Mouse (Mus musculus): Measurements from ENCODE around the gene Grsf1. TPM values are rescaled to one million over a fixed set of nuclear protein-coding genes. Genes with fewer than 3 reads are reported as not detected.
A peak's percentile ranks its signal among the peaks of the same experiment; 100 is the strongest.

The Grsf1 gene
- polyA plus RNA-seq, 1 experiment from 2014 or later = 62.9 TPM

- no peaks in the 10 kb centered on the region for H3K9me3 ChIP-seq (ENCODE audit: control insufficient read depth, low read length)
- no peaks in the 10 kb centered on the region for H3K27me3 ChIP-seq (replicated peaks; ENCODE audit: control insufficient read depth, insufficient read depth, low read length)
- H3K9ac ChIP-seq (replicated peaks; ENCODE audit: low read depth, low read length) = no peak overlapping the region
- H3K4me2 ChIP-seq (ENCODE audit: low read length) = no peak overlapping the region
- H3K36me3 ChIP-seq (ENCODE audit: control insufficient read depth, insufficient read depth) = no peaks in the 10 kb centered on the region
- no peaks in the 10 kb centered on the region; the same call in 1 of the 2 replicates for H3K4me1 ChIP-seq (replicated peaks; ENCODE audit: control insufficient read depth, insufficient read depth, low read length)
- peak; percentile 23; the same call in 1 of the 2 replicates for ATAC-seq
- H3K27ac ChIP-seq (ENCODE audit: low read length) = no peak overlapping the region
- no peak overlapping the region for H3K4me3 ChIP-seq (replicated peaks; ENCODE audit: low read length)
- 22% methylated on average over 10 of the region's 10 CpGs for WGBS
Measured at GRCm38 (mm10) chr5:88711618-88712224, 35.8 kb upstream of the Grsf1 start.

GRCm38 (mm10) chr5:88711128-88711527 lies 35.2 kb upstream of the Grsf1 start:
- no peak overlapping the region for H3K4me2 ChIP-seq (ENCODE audit: low read length)
- no peak overlapping the region for H3K27ac ChIP-seq (ENCODE audit: low read length)
- no peaks in the 10 kb centered on the region for H3K9me3 ChIP-seq (ENCODE audit: control insufficient read depth, low read length)
- no peak overlapping the region for H3K4me3 ChIP-seq (replicated peaks; ENCODE audit: low read length)
- no peaks in the 10 kb centered on the region for H3K36me3 ChIP-seq (ENCODE audit: control insufficient read depth, insufficient read depth)
- no peaks in the 10 kb centered on the region; the same call in 1 of the 2 replicates for H3K4me1 ChIP-seq (replicated peaks; ENCODE audit: control insufficient read depth, insufficient read depth, low read length)
- H3K27me3 ChIP-seq (replicated peaks; ENCODE audit: control insufficient read depth, insufficient read depth, low read length) = no peaks in the 10 kb centered on the region
- ATAC-seq = peak; percentile 57
- H3K9ac ChIP-seq (replicated peaks; ENCODE audit: low read depth, low read length) = no peak overlapping the region

- ATAC-seq = no peak
- Histone ChIP-seq H3K4me2 (ENCODE audit: low read length) (no peak overlapping the region), H3K9me3 (ENCODE audit: control insufficient read depth, low read length) (no peaks in the 10 kb centered on the region), H3K4me1 (replicated peaks; ENCODE audit: control insufficient read depth, insufficient read depth, low read length) (no peaks in the 10 kb centered on the region), H3K4me3 (replicated peaks; ENCODE audit: low read length) (no peak overlapping the region), H3K27me3 (replicated peaks; ENCODE audit: control insufficient read depth, insufficient read depth, low read length) (no peaks in the 10 kb centered on the region), H3K9ac (replicated peaks; ENCODE audit: low read depth, low read length) (no peak overlapping the region), H3K27ac (ENCODE audit: low read length) (no peak overlapping the region), H3K36me3 (ENCODE audit: control insufficient read depth, insufficient read depth) (no peaks in the 10 kb centered on the region)
- 73% methylated on average over 4 of the region's 4 CpGs for WGBS
Measured at GRCm38 (mm10) chr5:88703551-88703950, 27.6 kb upstream of the Grsf1 start.

GRCm38 (mm10) chr5:88702041-88702440 lies 26.1 kb upstream of the Grsf1 start:
- ATAC-seq = no peak

GRCm38 (mm10) chr5:88699251-88699913 lies 23.4 kb upstream of the Grsf1 start:
- Histone ChIP-seq H3K4me3 (replicated peaks; ENCODE audit: low read length) (no peak overlapping the region), H3K4me2 (ENCODE audit: low read length) (no peak overlapping the region), H3K36me3 (ENCODE audit: control insufficient read depth, insufficient read depth) (no peaks in the 10 kb centered on the region), H3K27ac (ENCODE audit: low read length) (no peak overlapping the region), H3K4me1 (replicated peaks; ENCODE audit: control insufficient read depth, insufficient read depth, low read length) (no peaks in the 10 kb centered on the region), H3K9ac (replicated peaks; ENCODE audit: low read depth, low read length) (no peak overlapping the region), H3K27me3 (replicated peaks; ENCODE audit: control insufficient read depth, insufficient read depth, low read length) (no peaks in the 10 kb centered on the region), H3K9me3 (ENCODE audit: control insufficient read depth, low read length) (no peaks in the 10 kb centered on the region)
- no peak for ATAC-seq
- WGBS = 68% methylated on average over 4 of the region's 4 CpGs

More at GRCm38 (mm10) chr5:88702041-88702440, 26.1 kb upstream of the Grsf1 start:
- Histone ChIP-seq H3K9me3 (ENCODE audit: control insufficient read depth, low read length) (no peaks in the 10 kb centered on the region), H3K4me1 (replicated peaks; ENCODE audit: control insufficient read depth, insufficient read depth, low read length) (no peaks in the 10 kb centered on the region), H3K27ac (ENCODE audit: low read length) (no peak overlapping the region), H3K9ac (replicated peaks; ENCODE audit: low read depth, low read length) (no peak overlapping the region), H3K36me3 (ENCODE audit: control insufficient read depth, insufficient read depth) (no peaks in the 10 kb centered on the region), H3K4me3 (replicated peaks; ENCODE audit: low read length) (no peak overlapping the region), H3K4me2 (ENCODE audit: low read length) (no peak overlapping the region), H3K27me3 (replicated peaks; ENCODE audit: control insufficient read depth, insufficient read depth, low read length) (no peaks in the 10 kb centered on the region)
- WGBS = 81% methylated on average over 4 of the region's 4 CpGs

GRCm38 (mm10) chr5:88697291-88697690 lies 21.3 kb upstream of the Grsf1 start:
- WGBS = 57% methylated on average over 5 of the region's 5 CpGs
- no peaks in the 10 kb centered on the region for H3K9me3 ChIP-seq (ENCODE audit: control insufficient read depth, low read length)
- H3K4me3 ChIP-seq (replicated peaks; ENCODE audit: low read length) = no peak overlapping the region
- H3K9ac ChIP-seq (replicated peaks; ENCODE audit: low read depth, low read length) = no peak overlapping the region
- H3K4me1 ChIP-seq (replicated peaks; ENCODE audit: control insufficient read depth, insufficient read depth, low read length) = no peaks in the 10 kb centered on the region
- H3K4me2 ChIP-seq (ENCODE audit: low read length) = no peak overlapping the region
- ATAC-seq = peak; percentile 59; the same call in 1 of the 2 replicates
- H3K27ac ChIP-seq (ENCODE audit: low read length) = no peak overlapping the region
- H3K27me3 ChIP-seq (replicated peaks; ENCODE audit: control insufficient read depth, insufficient read depth, low read length) = no peaks in the 10 kb centered on the region
- H3K36me3 ChIP-seq (ENCODE audit: control insufficient read depth, insufficient read depth) = no peaks in the 10 kb centered on the region

- no peaks in the 10 kb centered on the region for H3K9me3 ChIP-seq (ENCODE audit: control insufficient read depth, low read length)
- no peak overlapping the region for H3K9ac ChIP-seq (replicated peaks; ENCODE audit: low read depth, low read length)
- ATAC-seq = no peak
Measured at GRCm38 (mm10) chr5:88693057-88693456, 17.1 kb upstream of the Grsf1 start.

GRCm38 (mm10) chr5:88692586-88692985 lies 16.6 kb upstream of the Grsf1 start:
- no peak overlapping the region for H3K4me3 ChIP-seq (replicated peaks; ENCODE audit: low read length)

More at GRCm38 (mm10) chr5:88693057-88693456, 17.1 kb upstream of the Grsf1 start:
- Histone ChIP-seq H3K27ac (ENCODE audit: low read length) (no peak overlapping the region), H3K36me3 (ENCODE audit: control insufficient read depth, insufficient read depth) (no peaks in the 10 kb centered on the region), H3K4me3 (replicated peaks; ENCODE audit: low read length) (no peak overlapping the region), H3K27me3 (replicated peaks; ENCODE audit: control insufficient read depth, insufficient read depth, low read length) (no peaks in the 10 kb centered on the region), H3K4me1 (replicated peaks; ENCODE audit: control insufficient read depth, insufficient read depth, low read length) (no peaks in the 10 kb centered on the region), H3K4me2 (ENCODE audit: low read length) (no peak overlapping the region)

GRCm38 (mm10) chr5:88691506-88692095 lies 15.6 kb upstream of the Grsf1 start:
- Histone ChIP-seq H3K9me3 (ENCODE audit: control insufficient read depth, low read length) (no peaks in the 10 kb centered on the region), H3K4me1 (replicated peaks; ENCODE audit: control insufficient read depth, insufficient read depth, low read length) (no peaks in the 10 kb centered on the region), H3K9ac (replicated peaks; ENCODE audit: low read depth, low read length) (no peak overlapping the region), H3K4me2 (ENCODE audit: low read length) (no peak overlapping the region), H3K36me3 (ENCODE audit: control insufficient read depth, insufficient read depth) (no peaks in the 10 kb centered on the region), H3K27ac (ENCODE audit: low read length) (no peak overlapping the region), H3K27me3 (replicated peaks; ENCODE audit: control insufficient read depth, insufficient read depth, low read length) (no peaks in the 10 kb centered on the region), H3K4me3 (replicated peaks; ENCODE audit: low read length) (no peak overlapping the region)
- WGBS = 85% methylated on average over 6 of the region's 6 CpGs
- no peak for ATAC-seq

More at GRCm38 (mm10) chr5:88692586-88692985, 16.6 kb upstream of the Grsf1 start:
- H3K27ac ChIP-seq (ENCODE audit: low read length) = no peak overlapping the region
- no peaks in the 10 kb centered on the region for H3K36me3 ChIP-seq (ENCODE audit: control insufficient read depth, insufficient read depth)
- H3K9me3 ChIP-seq (ENCODE audit: control insufficient read depth, low read length) = no peaks in the 10 kb centered on the region
- H3K27me3 ChIP-seq (replicated peaks; ENCODE audit: control insufficient read depth, insufficient read depth, low read length) = no peaks in the 10 kb centered on the region
- no peaks in the 10 kb centered on the region for H3K4me1 ChIP-seq (replicated peaks; ENCODE audit: control insufficient read depth, insufficient read depth, low read length)
- ATAC-seq = no peak
- WGBS = 89% methylated on average over 4 of the region's 4 CpGs
- no peak overlapping the region for H3K9ac ChIP-seq (replicated peaks; ENCODE audit: low read depth, low read length)
- no peak overlapping the region for H3K4me2 ChIP-seq (ENCODE audit: low read length)

All from forebrain, embryonic 16.5 days (tissue).